7 mouse cellular contexts compared by ENCODE assay signal in the genomic region with DNA sequence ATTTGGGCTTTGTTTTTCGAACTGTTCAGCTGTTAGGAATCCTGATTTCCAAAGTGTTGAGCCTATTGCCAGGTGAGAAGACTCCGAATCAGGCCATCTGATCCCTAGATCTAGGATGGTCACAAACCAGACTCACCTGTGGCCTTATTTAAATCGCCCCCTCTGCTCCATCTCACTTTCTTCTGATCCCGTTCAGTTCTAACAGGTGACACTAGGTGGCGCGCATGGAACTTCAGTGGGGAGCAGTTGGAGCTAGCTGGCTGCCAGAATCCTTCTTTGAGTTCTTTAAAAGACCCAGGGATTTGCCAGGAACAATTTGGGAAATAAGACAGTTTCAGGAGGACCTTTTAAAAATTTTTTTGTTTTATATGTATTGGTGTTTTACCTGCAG. TPM values are rescaled to one million over a fixed set of nuclear protein-coding genes. Genes with fewer than 3 reads are reported as not detected.
DNase-seq lines count a peak whose midpoint lies in the region; ATAC-seq and TF ChIP-seq lines count a peak whose summit lies in the region.

No protein-coding gene starts in this region.

- no peak for TF ChIP-seq POLR2A in cortical plate, adult 2 months (IDR thresholded peaks at IDR 0.05; ENCODE audit: extremely low read depth, insufficient read depth, low read length)

- H3K4me2 ChIP-seq in limb, embryonic 11.5 days (ENCODE audit: low read depth, severe bottlenecking), result no peak overlapping the region
- H3K4me2 ChIP-seq in midbrain, postnatal 0 days (ENCODE audit: low read depth, low read length, poor library complexity, severe bottlenecking), result no peak overlapping the region

- H3K4me3 ChIP-seq in cortical plate, adult 2 months (ENCODE audit: insufficient read depth, low read length), result no peak overlapping the region
- no peak overlapping the region for H3K4me3 ChIP-seq in limb, embryonic 11.5 days (ENCODE audit: low read depth, low read length)
- H3K4me3 ChIP-seq in midbrain, postnatal 0 days (ENCODE audit: low read depth, low read length), result no peak overlapping the region

- H3K27me3 ChIP-seq in limb, embryonic 11.5 days (ENCODE audit: control insufficient read depth, insufficient read depth, low read length), result no peaks in the 10 kb centered on the region
- no peaks in the 10 kb centered on the region for H3K27me3 ChIP-seq in midbrain, postnatal 0 days (ENCODE audit: insufficient read depth, low read length)

- ATAC-seq in limb, embryonic 11.5 days (ENCODE audit: insufficient number of reproducible peaks, low FRiP score, low TSS enrichment, low read depth), result peak; percentile 54; the same call in 1 of the 2 replicates
- ATAC-seq in midbrain, postnatal 0 days (ENCODE audit: low FRiP score), result peak; percentile 77; the same call in 1 of the 2 replicates

- no peaks in the 10 kb centered on the region for H3K36me3 ChIP-seq in limb, embryonic 11.5 days (ENCODE audit: control insufficient read depth, insufficient read depth, low read length)
- no peaks in the 10 kb centered on the region for H3K36me3 ChIP-seq in midbrain, postnatal 0 days (ENCODE audit: insufficient read depth, low read length)

- no peaks in the 10 kb centered on the region for H3K9me3 ChIP-seq in limb, embryonic 11.5 days (ENCODE audit: control insufficient read depth, low read length)
- no peaks in the 10 kb centered on the region for H3K9me3 ChIP-seq in midbrain, postnatal 0 days (ENCODE audit: low read length)

- DNase-seq in adrenal gland, adult (ENCODE audit: inconsistent age in 2 of 2, low spot score in 1 of 2), result peak; percentile 73 to 93
- DNase-seq in gastrocnemius, postnatal 14 days, result peak; percentile 83
- peak; percentile 82 for DNase-seq in kidney, adult 18-20 months
- DNase-seq in limb, embryonic 11.5 days (ENCODE audit: low spot score), result peak; percentile 93
- peak; percentile 86 for DNase-seq in midbrain, postnatal 0 days (ENCODE audit: low spot score)
- peak; percentile 57 to 82 for DNase-seq in spleen, postnatal 10 days (ENCODE audit: low spot score in 2 of 2)

- H3K9ac ChIP-seq in limb, embryonic 11.5 days (ENCODE audit: low read length), result no peak overlapping the region
- H3K9ac ChIP-seq in midbrain, postnatal 0 days (replicated peaks; ENCODE audit: low read length, poor library complexity, severe bottlenecking), result no peak overlapping the region

- intact Hi-C loops in gastrocnemius, postnatal 14 days (cut with DNase I; ENCODE audit: low total_unique reads), result loop anchor here (2.0 to 5.0 kb wide), 2 partner anchors 157 to 348 kb away; no protein-coding TSS in a partner anchor

- H3K27ac ChIP-seq in cortical plate, adult 2 months (ENCODE audit: insufficient read depth, low read length), result no peak overlapping the region
- no peak overlapping the region for H3K27ac ChIP-seq in limb, embryonic 11.5 days (replicated peaks; ENCODE audit: low read depth, low read length)
- H3K27ac ChIP-seq in midbrain, postnatal 0 days (ENCODE audit: low read depth, low read length), result no peak overlapping the region

- WGBS in limb, embryonic 11.5 days, result 11% methylated on average over 6 of the region's 6 CpGs
- WGBS in midbrain, postnatal 0 days, result 8% methylated on average over 6 of the region's 6 CpGs

- H3K4me1 ChIP-seq in cortical plate, adult 2 months (ENCODE audit: control insufficient read depth, insufficient read depth, low read length), result no peaks in the 10 kb centered on the region
- no peaks in the 10 kb centered on the region for H3K4me1 ChIP-seq in limb, embryonic 11.5 days (ENCODE audit: control insufficient read depth, insufficient read depth, low read length)
- H3K4me1 ChIP-seq in midbrain, postnatal 0 days (ENCODE audit: insufficient read depth, low read length), result no peaks in the 10 kb centered on the region

- peak; percentile 89 for TF ChIP-seq CTCF in cortical plate, adult 2 months (IDR thresholded peaks at IDR 0.05; ENCODE audit: extremely low read depth, insufficient read depth, low read length)
- peak; percentile 95 for TF ChIP-seq CTCF in midbrain, postnatal 0 days (IDR thresholded peaks at IDR 0.05)

RNA-seq across cellular contexts. Expression of gene Tbc1d23, which starts 12.5 kb away (rescaled TPM):
- 39.7 and 40.9 TPM in 2 replicates for polyA plus RNA-seq in cortical plate, adult 2 months (2012; rRNA removed)
- 10 to 100 TPM; 17.8 to 18.4 TPM for total RNA-seq in gastrocnemius, postnatal 14 days (2021)
- polyA plus RNA-seq in limb, embryonic 11.5 days (2014; fragmentation: Nextera tagmentation; extraction: Ambion mirVana), result 25.8 and 26.0 TPM in 2 replicates
- total RNA-seq in midbrain, postnatal 0 days (2014; rRNA removed), result 66.1 and 78.3 TPM in 2 replicates
- 31.3 and 36.9 TPM in 2 replicates for polyA plus RNA-seq in midbrain, postnatal 0 days (2015; fragmentation: Nextera tagmentation; extraction: Ambion mirVana)

RNA-seq across cellular contexts. Expression of gene Tmem30c, which starts 48.8 kb away (rescaled TPM):
- polyA plus RNA-seq in cortical plate, adult 2 months (2012; rRNA removed), result 0.98 and 1.4 TPM in 2 replicates
- total RNA-seq in gastrocnemius, postnatal 14 days (2021), result not detected
- polyA plus RNA-seq in limb, embryonic 11.5 days (2014; fragmentation: Nextera tagmentation; extraction: Ambion mirVana), result 0.10 and 0.13 TPM in 2 replicates
- total RNA-seq in midbrain, postnatal 0 days (2014; rRNA removed), result 0.49 and 0.52 TPM in 2 replicates
- polyA plus RNA-seq in midbrain, postnatal 0 days (2015; fragmentation: Nextera tagmentation; extraction: Ambion mirVana), result 0.20 and 0.44 TPM in 2 replicates
